In the genomic region with DNA sequence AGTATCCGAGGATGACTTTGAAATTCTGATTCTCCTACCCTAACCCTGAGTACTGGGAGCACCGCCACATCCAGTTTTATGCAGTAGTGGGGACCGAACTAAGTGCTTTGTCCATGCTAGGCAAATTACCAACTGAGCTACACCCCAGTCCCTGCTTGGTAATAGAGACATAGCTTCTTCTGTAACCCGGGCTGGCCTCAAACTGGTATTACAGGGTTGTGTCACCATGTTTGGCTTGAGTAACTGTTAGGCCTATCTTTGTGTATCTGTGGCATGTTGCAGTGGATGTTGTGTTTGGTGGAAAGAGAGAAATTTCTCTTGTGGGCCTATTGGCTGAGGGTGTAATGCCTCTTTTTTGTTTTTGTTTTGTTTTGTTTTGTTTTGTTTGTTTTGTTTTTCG, we compare ENCODE assay signal across 15 mouse cellular contexts. TPM values are rescaled to one million over a fixed set of nuclear protein-coding genes. Genes with fewer than 3 reads are reported as not detected.
A peak's percentile ranks its signal among the peaks of the same experiment; 100 is the strongest.
DNase-seq lines count a peak whose midpoint lies in the region.
"Had no signal": no experiment of that assay in that cellular context is flagged by ENCODE, and none has a peak within 500 bp of the region (broad histone marks: within the 10 kb centered on the region; RNA-seq: fewer than 3 reads in every experiment).

No protein-coding gene starts in this region.

- peak; percentile 16 for DNase-seq in 416B (ENCODE audit: low read depth)
- DNase-seq in adipocyte (ENCODE audit: low spot score): peak; percentile 69
- DNase-seq in gonadal fat pad, adult 2 months (ENCODE audit: low read depth): peak; percentile 65
- DNase-seq in B cell, adult 2 months: no peak
- no peak for DNase-seq in left cerebral cortex, adult 9 months (ENCODE audit: low spot score in 2 of 2)
- no peak for DNase-seq in right cerebral cortex, postnatal 4 days
- DNase-seq: adrenal gland, adult 8-10 months; adrenal gland, postnatal 25 days; adrenal gland, postnatal 36 days; cerebellum, adult 11 months; cerebellum, adult 11-12 months; cerebellum, adult 18-20 months; cerebellum, adult 2 months; cerebellum, adult 8-10 months; cerebellum, adult 9-10 months had no signal

RNA-seq across cellular contexts. Expression of a gene that starts 20.6 kb away (rescaled TPM):
- polyA plus RNA-seq in gonadal fat pad, adult 2 months (2012; rRNA removed): 12.5 and 14.0 TPM in 2 replicates

RNA-seq across cellular contexts. Expression of a gene that starts 21.2 kb away (rescaled TPM):
- 33.1 and 42.5 TPM in 2 replicates for polyA plus RNA-seq in gonadal fat pad, adult 2 months (2012; rRNA removed)

Comparison
In these comparisons a context has a peak if more than half of its experiments do, and no peak if none do; other contexts are left out.
1. DNase-seq: peak in 416B (single experiment), adipocyte (single experiment) and gonadal fat pad, adult 2 months (single experiment); none in B cell, adult 2 months (0 of 2), left cerebral cortex, adult 9 months (0 of 2) and right cerebral cortex, postnatal 4 days (single experiment).